Mouse (Mus musculus) heart, postnatal 0 days (tissue): ENCODE measurements around the gene Xk. TPM values are rescaled to one million over a fixed set of nuclear protein-coding genes. Genes with fewer than 3 reads are reported as not detected.
"Not testable (repeated sequence)": the region's sequence is repeated elsewhere in the genome, so short reads cannot be mapped to it uniquely, and the experiment has no call there.

Experiments used
- ATAC-seq: fragments of 200-750 bp; cut with Nextera tagmentation; 2 replicates; pipeline ENCODE4 v1.8.0; 2017; ENCODE audit warnings: low read depth, moderate number of reproducible peaks, moderate library complexity; ENCODE audit not compliant: insufficient read depth
- DNase-seq: peaks from one replicate; pipeline ENCODE4 v3.0.0-alpha.2; 2016; ENCODE audit warnings: low spot score
- H3K27ac ChIP-seq: fragments of 300-500 bp; sonication (generic); 2 replicates; pipeline ENCODE4 v1.5.1; 2014; ENCODE audit warnings: low read depth, mild to moderate bottlenecking
- H3K27me3 ChIP-seq: fragments of 300-500 bp; sonication (generic); 2 replicates; pipeline ENCODE4 v1.6.1; 2014; ENCODE audit warnings: low read length, mixed read lengths; ENCODE audit not compliant: control insufficient read depth, insufficient read depth
- H3K36me3 ChIP-seq: fragments of 300-500 bp; sonication (generic); replicated peaks from 2 replicates; pipeline ENCODE4 v1.6.1; 2014; ENCODE audit warnings: low read length, mixed read lengths; ENCODE audit not compliant: control insufficient read depth, insufficient read depth
- H3K4me1 ChIP-seq: fragments of 300-500 bp; sonication (generic); 2 replicates; pipeline ENCODE4 v1.6.1; 2014; ENCODE audit warnings: antibody characterized with exemption; ENCODE audit not compliant: control insufficient read depth, insufficient read depth
- H3K4me2 ChIP-seq: fragments of 300-500 bp; sonication (generic); 2 replicates; pipeline ENCODE4 v1.6.1; 2014; ENCODE audit warnings: low read depth, mild to moderate bottlenecking, low read length, moderate library complexity
- H3K4me3 ChIP-seq: fragments of 300-500 bp; sonication (generic); 2 replicates; pipeline ENCODE4 v1.5.1; 2014; ENCODE audit warnings: low read depth, low read length
- H3K9ac ChIP-seq: fragments of 300-500 bp; sonication (generic); replicated peaks from 2 replicates; pipeline ENCODE4 v1.6.1; 2014; ENCODE audit warnings: low read depth, low read length, mixed read lengths
- H3K9me3 ChIP-seq: fragments of 300-500 bp; sonication (generic); replicated peaks from 2 replicates; pipeline ENCODE4 v1.6.1; 2016; ENCODE audit warnings: low read length; ENCODE audit not compliant: control insufficient read depth
- CTCF ChIP-seq: IDR thresholded peaks from 2 replicates; pipeline ENCODE4 v1.5.1; 2016; ENCODE audit warnings: antibody characterized with exemption, control low read depth, low read depth
- WGBS: fragments of 180-500 bp; shearing (Covaris S2); extraction: QIAGEN DNeasy Blood & Tissue Kit; methylation state at CpG from one replicate; pipeline ENCODE4 v1.1.7; 2014; 5-methylcytosine and 5-hydroxymethylcytosine counted together
- polyA plus RNA-seq: library from polyadenylated mRNA; unstranded; fragments of >200 nt; fragmentation: Nextera tagmentation; extraction: Ambion mirVana; gene quantifications from 2 replicates; pipeline ENCODE4 v1.2.1, GENCODE M21; 2015
- total RNA-seq: library from RNA; depleted of rRNA; stranded (reverse); fragments of >200 nt; gene quantifications from 2 replicates; pipeline ENCODE4 v1.2.3, GENCODE M21; 2014; ENCODE audit warnings: low replicate concordance; rRNA removed

Xk gene
- total and polyA plus RNA-seq, 2 experiments from 2014 or later = 1.8 to 4.0 TPM

DNA sequence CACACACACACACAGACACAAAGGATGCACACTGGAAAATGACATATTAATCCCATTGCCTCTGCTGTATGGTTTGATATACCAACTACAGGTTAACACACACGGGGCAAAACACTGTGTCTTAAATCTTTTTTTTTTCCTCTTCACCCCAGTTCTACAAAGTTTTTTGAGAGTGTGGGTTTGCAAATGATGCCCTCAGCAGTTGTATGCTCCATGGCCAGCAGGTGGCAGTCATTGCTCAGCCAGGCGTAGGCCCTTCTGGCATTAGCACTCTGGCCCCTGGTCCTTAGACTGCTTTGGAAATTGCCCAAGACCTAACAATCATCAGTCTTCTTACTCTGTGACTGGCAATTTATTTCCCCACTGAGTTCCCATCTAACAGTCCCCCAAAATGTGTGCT is 60.5 kb downstream of the Xk start:
- H3K9ac ChIP-seq, H3K36me3 ChIP-seq, H3K4me3 ChIP-seq, H3K27ac ChIP-seq, H3K9me3 ChIP-seq, H3K4me2 ChIP-seq, ATAC-seq, H3K27me3 ChIP-seq, DNase-seq, H3K4me1 ChIP-seq: not testable (repeated sequence)
- TF ChIP-seq CTCF = peak; percentile 16; the same call in 1 of the 2 replicates
- WGBS = 46% methylated on average over 2 of the region's 2 CpGs

DNA sequence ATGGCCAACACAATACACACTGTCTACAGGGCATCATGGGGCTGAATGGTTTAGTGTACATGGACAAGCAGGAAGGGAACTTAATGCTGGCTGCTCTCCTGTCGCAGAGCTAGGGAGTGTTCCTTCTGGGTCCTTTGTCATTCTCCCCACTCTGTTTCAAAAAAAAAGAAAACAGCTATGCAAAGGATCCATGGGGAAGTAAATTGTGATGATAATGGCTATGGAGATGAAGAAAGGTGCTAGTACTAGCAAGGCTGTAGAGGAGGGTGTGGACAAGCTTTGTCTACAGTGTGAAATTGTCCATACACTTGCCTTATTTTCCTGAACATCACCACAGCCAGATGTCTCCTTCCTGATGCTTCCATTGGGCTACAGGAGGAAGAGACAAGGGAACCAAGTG is 62.4 kb downstream of the Xk start:
- not testable (repeated sequence) for H3K9me3 ChIP-seq, H3K36me3 ChIP-seq, H3K4me1 ChIP-seq, H3K4me3 ChIP-seq, ATAC-seq, H3K27me3 ChIP-seq, H3K9ac ChIP-seq, DNase-seq, H3K4me2 ChIP-seq, H3K27ac ChIP-seq
- WGBS = 74% methylated on average over 1 of the region's 1 CpGs

DNA sequence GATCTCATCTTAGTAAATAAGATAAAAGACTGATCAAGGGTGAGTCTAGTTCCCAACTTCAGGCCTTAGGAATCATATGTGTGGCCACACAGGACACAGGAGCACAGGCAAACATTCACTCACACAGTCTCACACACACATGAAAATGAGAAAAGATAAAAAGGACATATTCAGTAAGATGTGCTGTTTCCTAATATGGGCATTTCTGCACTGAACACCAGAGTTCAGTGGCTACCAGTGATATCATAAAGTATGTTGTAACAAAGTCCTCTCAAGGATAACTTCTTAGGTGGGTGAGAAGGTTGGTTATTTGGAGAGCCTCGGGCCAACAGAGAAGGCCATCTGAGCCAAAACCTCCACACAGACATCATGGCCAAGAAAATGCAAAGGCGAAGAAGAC is 77.8 kb downstream of the Xk start, which contains the start of gene H2al1k:
Gene H2al1k (plus strand): TSS at position 301 of the 400 bp plus-strand sequence.
- H3K4me2 ChIP-seq, H3K36me3 ChIP-seq, H3K9ac ChIP-seq, H3K4me3 ChIP-seq, H3K27me3 ChIP-seq, DNase-seq, ATAC-seq, H3K9me3 ChIP-seq, H3K4me1 ChIP-seq, H3K27ac ChIP-seq: not testable (repeated sequence)
- no CpG with 5 or more reads among the region's 2 CpGs for WGBS

Other genes with a start within 250 kb of the Xk start
- not detected in 2 replicates for gene Fthl17e, start 239.3 kb upstream of the Xk start, total RNA-seq
- gene Fthl17e, start 239.3 kb upstream of the Xk start, polyA plus RNA-seq = not detected in 2 replicates
- not detected in 2 replicates for gene Fthl17f, start 209.7 kb upstream of the Xk start, total RNA-seq
- not detected in 2 replicates for gene Fthl17f, start 209.7 kb upstream of the Xk start, polyA plus RNA-seq
- gene 4930402K13Rik, start 168.2 kb upstream of the Xk start, total RNA-seq = not detected in 2 replicates
- gene 4930402K13Rik, start 168.2 kb upstream of the Xk start, polyA plus RNA-seq = not detected in 2 replicates
- gene Lancl3, start 72.9 kb upstream of the Xk start, total RNA-seq = 5.2 and 6.1 TPM in 2 replicates
- gene Lancl3, start 72.9 kb upstream of the Xk start, polyA plus RNA-seq = 1.5 and 2.0 TPM in 2 replicates
- not detected in 2 replicates for gene Gm14862, start 15.9 kb upstream of the Xk start, total RNA-seq
- not detected in 2 replicates for gene Gm14862, start 15.9 kb upstream of the Xk start, polyA plus RNA-seq
- not detected in 2 replicates for gene H2al1m, start 11.0 kb downstream of the Xk start, total RNA-seq
- gene H2al1m, start 11.0 kb downstream of the Xk start, polyA plus RNA-seq = not detected in 2 replicates
- gene H2al1k, start 77.9 kb downstream of the Xk start, total RNA-seq = not detected in 2 replicates
- not detected in 2 replicates for gene H2al1k, start 77.9 kb downstream of the Xk start, polyA plus RNA-seq
- 0.54 and 1.4 TPM in 2 replicates for gene Cybb, start 215.0 kb downstream of the Xk start, total RNA-seq
- 1.6 and 1.7 TPM in 2 replicates for gene Cybb, start 215.0 kb downstream of the Xk start, polyA plus RNA-seq